Mouse (Mus musculus) cerebellum, adult 2 months (tissue): ENCODE measurements at regions not wholly inside any gene's neighbourhood (a gene's known extent, or its start where the extent isn't known, plus 50 kb on each side); places are given as distances from the start of the nearest gene placed in this dataset.

Source experiments
- CTCF ChIP-seq: fragments of 200-500 bp; IDR thresholded peaks from 2 replicates; pipeline ENCODE4 v1.5.1; 2011; ENCODE audit warnings: low read depth, mild to moderate bottlenecking, control low read depth, low read length, moderate library complexity, borderline replicate concordance; ENCODE audit not compliant: insufficient read depth
- POLR2A ChIP-seq: fragments of 200-500 bp; IDR thresholded peaks from 2 replicates; pipeline ENCODE4 v1.6.1; 2011; ENCODE audit warnings: low read length, control low read depth, borderline replicate concordance; ENCODE audit not compliant: insufficient read depth

- TF ChIP-seq CTCF, result no peak
- TF ChIP-seq POLR2A, result peak; percentile 42; the same call in 1 of the 2 replicates
These were observed 199.2 kb downstream of the Spry2 start for GRCm38 (mm10) chr14:105697398-105697797.
